Mouse (Mus musculus) myocyte (in vitro differentiated cells): ENCODE results near the gene Hoxd3. TPM values are rescaled to one million over a fixed set of nuclear protein-coding genes. Genes with fewer than 3 reads are reported as not detected.

ENCODE experiments used
- H3K27me3 ChIP-seq: one replicate; pipeline ENCODE4 v1.6.1; 2011; ENCODE audit not compliant: control insufficient read depth, insufficient read depth, insufficient read length
- H3K36me3 ChIP-seq: one replicate; pipeline ENCODE4 v1.6.1; 2011; ENCODE audit not compliant: control insufficient read depth, insufficient read depth
- H3K4me2 ChIP-seq: one replicate; pipeline ENCODE4 v1.6.1; 2011; ENCODE audit warnings: low read depth, control low read depth
- H3K4me3 ChIP-seq: one replicate; pipeline ENCODE4 v1.5.1; 2011; ENCODE audit warnings: mild to moderate bottlenecking, control low read depth, moderate library complexity
- H3K79me2 ChIP-seq: one replicate; pipeline ENCODE4 v1.6.1; 2011; ENCODE audit not compliant: control insufficient read depth, insufficient read depth
- H3ac ChIP-seq: one replicate; pipeline ENCODE4 v1.6.1; 2011; ENCODE audit not compliant: control insufficient read depth, insufficient read length
- CEBPB ChIP-seq: IDR thresholded peaks from 2 replicates; pipeline ENCODE4 v1.6.1; 2011; ENCODE audit warnings: mild to moderate bottlenecking, moderate library complexity; ENCODE audit not compliant: poor library complexity, insufficient read depth, severe bottlenecking
- E2F4 ChIP-seq: IDR thresholded peaks from one replicate; pipeline ENCODE4 v1.6.1; 2011; ENCODE audit warnings: mild to moderate bottlenecking, control low read depth, moderate library complexity; ENCODE audit not compliant: insufficient read depth
- MAX ChIP-seq: IDR thresholded peaks from one replicate; pipeline ENCODE4 v1.6.1; 2011; ENCODE audit warnings: low read depth, mild to moderate bottlenecking, control low read depth
- MYOD1 ChIP-seq, 3 experiments: IDR thresholded peaks; one replicate each; pipeline ENCODE4 v1.6.1; 2011; ENCODE audit warnings: control low read depth in 2 of 3, low read depth in 2 of 3, mild to moderate bottlenecking in 2 of 3, moderate library complexity in 1 of 3; ENCODE audit not compliant: insufficient read length in 2 of 3, control insufficient read depth in 1 of 3
- MYOG ChIP-seq, 3 experiments: IDR thresholded peaks; one replicate each; pipeline ENCODE4 v1.6.1; 2011; ENCODE audit warnings: control low read depth in 2 of 3, low read depth in 2 of 3, mild to moderate bottlenecking in 2 of 3; ENCODE audit not compliant: insufficient read length in 2 of 3, control insufficient read depth in 1 of 3, insufficient read depth in 1 of 3
- POLR2A ChIP-seq: IDR thresholded peaks from one replicate; pipeline ENCODE4 v1.6.1; 2011; ENCODE audit warnings: low read depth, mild to moderate bottlenecking, control low read depth, moderate library complexity; ENCODE audit not compliant: insufficient read length
- POLR2AphosphoS2 ChIP-seq: IDR thresholded peaks from one replicate; pipeline ENCODE4 v1.6.1; 2011; ENCODE audit warnings: low read depth, control low read depth; ENCODE audit not compliant: insufficient read length
- REST ChIP-seq: IDR thresholded peaks from one replicate; pipeline ENCODE4 v1.6.1; 2011; ENCODE audit warnings: mild to moderate bottlenecking, control low read depth, moderate library complexity; ENCODE audit not compliant: insufficient read depth, insufficient read length
- SRF ChIP-seq: IDR thresholded peaks from one replicate; pipeline ENCODE4 v1.6.1; 2011; ENCODE audit warnings: low read depth; ENCODE audit not compliant: control insufficient read depth, insufficient read length
- TCF12 ChIP-seq: IDR thresholded peaks from one replicate; pipeline ENCODE4 v1.6.1; 2011; ENCODE audit warnings: mild to moderate bottlenecking, control low read depth; ENCODE audit not compliant: poor library complexity, insufficient read depth, severe bottlenecking
- TCF3 ChIP-seq: IDR thresholded peaks from one replicate; pipeline ENCODE4 v1.6.1; 2011; ENCODE audit warnings: low read depth, control low read depth; ENCODE audit not compliant: insufficient read length
- USF1 ChIP-seq: IDR thresholded peaks from one replicate; pipeline ENCODE4 v1.6.1; 2011; ENCODE audit warnings: low read depth, mild to moderate bottlenecking, control low read depth, moderate library complexity
- polyA plus RNA-seq: library from polyadenylated mRNA; unstranded; fragments of >200 nt; fragmentation: generic; extraction: Trizol; gene quantifications from one replicate; pipeline ENCODE4 v1.2.1, GENCODE M21; 2012; ENCODE audit warnings: missing spikeins

Hoxd3 gene
- polyA plus RNA-seq, 1 experiment = not detected

- H3K4me3 ChIP-seq = no peak overlapping the region
- no peak overlapping the region for H3K4me2 ChIP-seq
- TF ChIP-seq CEBPB (no peak), POLR2AphosphoS2 (no peak), REST (no peak), MYOD1 (IDR thresholded peaks at IDR 0.05; ENCODE audit: control insufficient read depth in 1 of 3, insufficient read length in 2 of 3, low read depth in 2 of 3) (no peak), TCF12 (no peak), USF1 (no peak), POLR2A (no peak), TCF3 (no peak), SRF (no peak), MYOG (IDR thresholded peaks at IDR 0.05; ENCODE audit: control insufficient read depth in 1 of 3, insufficient read depth in 1 of 3, insufficient read length in 2 of 3, low read depth in 2 of 3) (no peak), MAX (no peak), E2F4 (no peak)
- H3ac ChIP-seq = no peak overlapping the region
- no peaks in the 10 kb centered on the region for H3K36me3 ChIP-seq
- no peaks in the 10 kb centered on the region for H3K79me2 ChIP-seq
- peaks cover 79% of the 10 kb centered on the region for H3K27me3 ChIP-seq
These were observed 19.5 kb upstream of the Hoxd3 start for GRCm38 (mm10) chr2:74691995-74692807.

- H3K79me2 ChIP-seq = no peaks in the 10 kb centered on the region
- H3K4me2 ChIP-seq = no peak overlapping the region
- no peaks in the 10 kb centered on the region for H3K36me3 ChIP-seq
- H3K27me3 ChIP-seq = peaks cover 79% of the 10 kb centered on the region
- TF ChIP-seq MYOG (IDR thresholded peaks at IDR 0.05; ENCODE audit: control insufficient read depth in 1 of 3, insufficient read depth in 1 of 3, insufficient read length in 2 of 3, low read depth in 2 of 3) (no peak), TCF12 (no peak), MYOD1 (IDR thresholded peaks at IDR 0.05; ENCODE audit: control insufficient read depth in 1 of 3, insufficient read length in 2 of 3, low read depth in 2 of 3) (no peak), USF1 (no peak), TCF3 (no peak), MAX (no peak), SRF (no peak), POLR2A (no peak), E2F4 (no peak), CEBPB (no peak)
- H3K4me3 ChIP-seq = no peak overlapping the region
- H3ac ChIP-seq = no peak overlapping the region
These were observed 18.8 kb upstream of the Hoxd3 start for GRCm38 (mm10) chr2:74692808-74693431.

GRCm38 (mm10) chr2:74693432-74693827, 18.3 kb upstream of the Hoxd3 start:
- H3ac ChIP-seq = no peak overlapping the region
- no peaks in the 10 kb centered on the region for H3K36me3 ChIP-seq
- no peaks in the 10 kb centered on the region for H3K79me2 ChIP-seq
- TF ChIP-seq TCF3 (no peak), USF1 (no peak), POLR2A (no peak)
- H3K4me2 ChIP-seq = no peak overlapping the region
- no peak overlapping the region for H3K4me3 ChIP-seq
- H3K27me3 ChIP-seq = peaks cover 81% of the 10 kb centered on the region

DNA sequence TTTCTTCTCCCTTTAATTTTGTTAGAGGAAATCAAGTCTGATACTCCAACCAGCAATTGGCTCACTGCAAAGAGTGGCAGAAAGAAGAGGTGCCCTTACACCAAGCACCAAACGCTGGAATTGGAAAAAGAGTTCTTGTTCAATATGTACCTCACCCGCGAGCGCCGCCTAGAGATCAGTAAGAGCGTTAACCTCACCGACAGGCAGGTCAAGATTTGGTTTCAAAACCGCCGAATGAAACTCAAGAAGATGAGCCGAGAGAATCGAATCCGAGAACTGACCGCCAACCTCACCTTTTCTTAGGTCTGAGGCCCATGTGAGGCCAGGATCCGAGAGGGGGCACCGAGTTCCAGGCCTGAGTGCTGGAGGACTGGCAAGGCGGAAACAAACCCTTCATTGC, 17.7 kb upstream of the Hoxd3 start:
- no peaks in the 10 kb centered on the region for H3K79me2 ChIP-seq
- H3K4me2 ChIP-seq = no peak overlapping the region
- no peaks in the 10 kb centered on the region for H3K36me3 ChIP-seq
- no peak for TF ChIP-seq POLR2A
- no peak for TF ChIP-seq MYOD1 (IDR thresholded peaks at IDR 0.05; ENCODE audit: control insufficient read depth in 1 of 3, insufficient read length in 2 of 3, low read depth in 2 of 3)
- TF ChIP-seq E2F4 = no peak
- no peak for TF ChIP-seq TCF12
- no peak for TF ChIP-seq SRF
- no peak for TF ChIP-seq TCF3
- TF ChIP-seq MAX = no peak
- TF ChIP-seq USF1 = no peak
- no peak for TF ChIP-seq REST
- no peak for TF ChIP-seq POLR2AphosphoS2
- no peak for TF ChIP-seq CEBPB
- no peak for TF ChIP-seq MYOG (IDR thresholded peaks at IDR 0.05; ENCODE audit: control insufficient read depth in 1 of 3, insufficient read depth in 1 of 3, insufficient read length in 2 of 3, low read depth in 2 of 3)
- peaks cover 83% of the 10 kb centered on the region for H3K27me3 ChIP-seq
- no peak overlapping the region for H3ac ChIP-seq
- H3K4me3 ChIP-seq = no peak overlapping the region
